Mouse (Mus musculus): ENCODE results near the gene Ovol1.
A peak's percentile ranks its signal among the peaks of the same experiment; 100 is the strongest.

Gene Ovol1

DNA sequence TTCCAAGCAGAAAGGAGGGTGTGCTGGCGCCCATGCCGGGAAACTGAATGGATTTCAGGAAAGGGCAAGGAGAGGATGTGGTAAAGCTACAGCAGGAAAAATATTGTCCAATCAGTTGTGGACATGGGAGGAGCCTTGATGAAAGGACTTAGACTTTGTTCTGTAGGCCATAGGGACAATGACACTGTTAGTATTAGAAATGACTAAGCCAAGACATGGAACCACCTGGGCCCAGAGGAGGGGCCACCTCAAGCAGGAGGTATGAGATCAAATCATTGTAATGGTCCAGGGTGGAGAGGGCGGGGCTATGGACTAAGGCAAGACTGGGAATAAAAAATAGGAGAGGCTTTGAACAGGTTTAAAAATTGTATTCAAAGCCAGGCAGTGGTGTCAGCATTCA lies 41.7 kb downstream of the Ovol1 start:
- no peak for DNase-seq (ENCODE audit: low read depth, low spot score)

DNA sequence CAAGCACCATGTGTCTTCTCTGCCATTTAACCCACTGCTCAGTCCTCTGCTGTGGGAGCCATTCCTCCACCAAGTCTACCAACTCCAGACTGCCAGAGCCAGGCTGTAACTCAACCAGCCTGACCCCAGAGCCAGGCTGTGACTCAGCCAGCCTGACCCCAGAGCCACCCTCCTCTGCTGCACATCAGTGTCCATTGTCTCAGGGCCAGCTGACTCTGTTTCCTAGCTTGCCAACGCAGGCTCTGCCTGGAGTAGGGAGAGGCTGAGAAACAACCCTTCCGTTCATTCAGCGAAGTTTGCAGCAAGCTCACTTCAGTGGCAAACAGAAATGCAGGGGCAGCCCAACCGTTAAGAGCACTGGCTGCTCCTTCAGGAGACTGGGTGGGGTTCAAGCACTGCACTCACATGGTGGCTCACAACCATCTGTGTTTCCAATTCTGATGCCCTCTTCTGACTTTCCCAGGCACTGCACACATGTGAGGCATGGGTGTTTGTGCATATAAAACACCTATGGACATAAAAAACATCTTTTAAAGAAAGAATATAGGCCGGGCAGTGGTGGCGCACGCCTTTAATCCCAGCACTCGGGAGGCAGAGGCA lies 43.4 kb downstream of the Ovol1 start:
- DNase-seq (ENCODE audit: low read depth, low spot score), result no peak

DNA sequence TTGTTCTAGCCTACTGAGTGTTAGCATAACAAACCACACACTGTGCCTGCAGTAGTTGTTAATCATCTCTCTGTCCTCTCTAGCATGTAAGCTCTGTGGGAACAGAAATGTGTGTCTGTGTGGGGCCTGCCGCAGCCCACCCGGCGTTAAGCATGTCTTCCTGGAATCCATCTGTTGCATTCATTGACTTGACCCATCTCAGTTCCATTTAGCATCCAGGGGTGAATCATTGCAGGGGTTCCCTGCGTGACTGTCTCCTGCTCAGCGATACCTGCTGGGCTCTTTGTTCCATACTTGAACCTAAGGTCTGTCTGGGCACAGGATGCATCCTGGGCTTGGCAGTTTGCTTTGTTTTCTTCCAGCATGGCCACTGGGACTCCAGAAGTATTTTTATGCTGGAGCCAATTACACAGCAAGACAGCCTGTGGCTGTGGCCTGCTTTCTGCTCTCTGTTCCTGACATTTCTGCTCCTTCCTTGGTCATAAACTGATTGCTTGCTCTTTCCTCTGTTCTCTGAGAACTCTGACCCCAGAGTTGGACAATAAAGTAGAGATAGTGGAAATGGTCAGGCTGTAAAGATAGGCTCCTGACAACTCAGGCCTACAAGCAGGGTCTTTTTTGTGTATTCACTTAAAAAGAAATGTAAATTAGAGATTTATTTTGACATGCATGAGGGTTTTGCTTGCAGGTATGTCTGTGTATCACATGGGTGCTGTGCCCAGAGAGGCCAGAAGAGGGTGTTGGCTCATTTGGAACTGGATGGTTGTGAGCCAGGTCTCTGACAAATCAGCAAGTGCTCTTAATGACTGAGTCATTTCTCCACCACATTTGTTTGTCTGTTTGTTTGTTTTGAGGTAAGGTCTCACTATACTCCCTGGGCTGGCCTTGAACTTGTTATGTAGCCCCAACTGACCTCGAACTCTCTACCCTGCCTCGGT lies 44.3 kb downstream of the Ovol1 start:
- peak; percentile 54 for DNase-seq (ENCODE audit: low read depth, low spot score)

DNA sequence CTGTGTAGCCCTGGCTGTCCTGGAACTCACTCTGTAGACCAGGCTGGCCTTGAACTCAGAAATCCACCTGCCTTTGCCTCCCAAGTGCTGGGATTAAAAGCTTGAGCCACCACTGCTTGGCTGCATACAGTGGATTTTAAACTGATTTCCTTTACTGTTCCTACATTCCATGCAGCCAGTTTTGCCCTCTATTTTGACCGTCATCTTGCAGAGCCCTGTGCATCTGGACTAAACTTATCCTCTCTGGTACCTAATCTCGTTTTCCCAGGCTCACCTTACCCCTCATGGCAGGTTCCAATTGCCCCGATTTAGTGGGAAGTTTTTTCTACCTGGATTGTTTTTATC lies 47.5 kb downstream of the Ovol1 start:
- DNase-seq (ENCODE audit: low read depth, low spot score), result no peak

DNA sequence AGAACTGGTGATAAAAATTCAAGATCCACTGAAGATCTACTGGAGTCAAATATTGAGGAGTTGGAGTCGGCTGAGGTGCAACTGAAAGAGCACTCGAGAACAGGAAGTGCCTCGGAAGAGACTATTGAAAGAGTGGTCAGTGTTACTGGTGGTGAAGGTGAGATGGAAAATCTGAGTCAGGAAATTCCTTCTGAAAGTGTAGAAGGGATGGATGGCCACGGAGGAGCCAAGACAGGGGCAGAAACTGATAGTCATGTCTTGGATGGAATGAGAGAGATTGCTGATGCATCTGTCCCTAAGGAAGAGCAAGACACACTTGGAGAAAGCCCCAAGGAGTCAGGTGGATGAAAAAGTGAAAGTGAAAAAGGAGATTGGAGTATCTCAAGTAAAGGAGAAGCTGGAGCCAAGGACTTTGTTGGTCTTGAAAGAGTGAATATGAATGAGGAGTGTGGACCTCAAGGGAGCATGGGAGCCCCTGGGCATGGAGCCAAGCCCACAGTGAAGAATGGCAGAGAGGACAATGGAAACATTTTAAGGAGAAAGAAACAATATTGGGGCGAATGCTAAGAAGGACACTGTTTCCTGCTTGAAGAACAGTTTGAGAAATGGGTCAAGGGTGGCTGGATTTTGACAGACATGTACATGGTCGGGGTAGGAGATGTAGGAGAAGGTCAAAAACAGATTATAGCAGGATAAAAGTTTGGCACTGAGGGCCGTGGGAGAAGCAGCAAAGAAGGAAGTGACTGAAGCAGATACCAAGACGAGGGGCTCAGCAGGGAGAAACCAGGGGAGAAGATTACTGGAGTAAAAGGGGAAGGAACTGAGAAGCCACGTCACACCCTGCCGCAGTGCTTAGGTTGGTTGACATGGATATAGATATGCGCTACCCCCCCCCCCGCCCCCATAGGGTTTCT lies 48.1 kb downstream of the Ovol1 start:
- DNase-seq (ENCODE audit: low read depth, low spot score), result peak; percentile 71

DNA sequence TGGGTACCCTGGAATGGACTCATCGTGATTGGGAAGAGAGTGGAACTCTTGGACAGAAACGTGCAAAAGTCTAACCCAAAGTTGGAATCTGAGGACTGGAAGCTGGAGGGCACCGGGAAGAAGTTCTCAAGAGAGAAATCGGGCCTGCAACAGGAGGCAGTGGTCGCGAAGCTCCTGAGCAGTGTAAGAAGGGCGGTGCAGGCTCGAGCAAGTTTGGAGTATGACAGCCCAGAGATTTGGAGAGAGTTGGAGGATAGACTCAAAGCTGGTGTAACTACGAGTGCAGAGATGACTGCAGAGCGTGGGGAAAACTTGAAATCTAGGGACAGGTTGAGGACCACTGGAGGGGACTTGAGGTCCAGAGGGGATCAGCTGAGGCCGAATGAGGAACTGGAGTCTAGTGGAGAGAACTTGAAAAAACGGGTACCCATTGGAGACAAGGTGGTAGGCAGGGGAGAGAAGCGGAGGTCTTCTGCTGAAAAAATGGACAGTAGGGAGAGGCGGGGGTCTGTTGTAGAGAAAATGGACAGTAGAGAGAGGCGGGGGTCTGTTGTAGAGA lies 49.3 kb downstream of the Ovol1 start:
- DNase-seq (ENCODE audit: low read depth, low spot score), result no peak

DNA sequence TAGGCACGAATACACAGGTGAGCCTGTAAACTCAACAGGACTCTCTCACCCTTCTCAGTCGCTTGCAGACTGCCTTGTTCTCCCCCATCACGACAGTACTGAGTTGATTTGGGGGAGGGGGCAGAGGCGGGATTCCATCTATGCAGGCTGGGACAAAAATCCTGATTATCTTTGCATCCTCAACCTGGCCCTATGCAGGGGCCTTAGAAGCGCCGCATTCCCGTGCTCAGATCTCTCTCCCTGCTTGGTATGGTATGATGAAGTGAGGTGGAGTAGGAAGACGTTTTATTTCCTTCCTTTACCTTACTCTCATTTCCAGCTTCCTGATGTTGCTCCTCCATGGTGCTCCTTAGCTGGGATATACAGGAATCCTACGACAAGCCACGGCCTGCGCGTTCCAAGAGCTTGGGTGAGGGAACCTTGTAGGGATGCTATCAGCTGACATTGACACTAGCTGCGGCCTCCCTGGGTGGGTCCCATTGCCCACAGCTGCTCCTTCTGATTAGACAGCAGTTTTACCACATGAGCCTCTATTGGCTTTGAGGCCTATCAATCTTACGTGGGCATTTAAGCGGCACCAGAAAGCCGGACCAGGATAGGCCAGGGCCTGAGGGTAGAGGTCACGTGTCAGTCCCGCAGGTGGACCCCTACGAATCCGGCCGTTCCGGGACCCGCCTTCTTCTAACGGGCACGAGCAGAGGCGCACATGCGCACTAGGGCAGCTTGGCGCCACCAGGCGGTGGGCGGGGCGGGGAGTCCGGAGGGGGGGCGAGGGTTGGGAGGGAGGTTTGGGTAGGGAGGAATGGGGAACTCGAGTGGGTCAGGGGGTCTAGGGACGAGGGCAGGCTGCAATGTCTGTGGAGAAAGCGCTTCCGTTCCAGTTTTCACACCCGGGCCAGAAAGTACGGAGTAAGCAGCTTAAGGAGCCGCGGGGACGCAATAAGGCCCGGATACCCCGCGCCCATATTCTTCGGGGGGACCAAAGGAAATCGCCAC lies 50.1 kb downstream of the Ovol1 start, which contains the start of gene Snx32:
TSS of gene Snx32 (minus strand) at position 508 of the 996 bp plus-strand sequence.
- DNase-seq (ENCODE audit: low read depth, low spot score), result peak; percentile 99

DNA sequence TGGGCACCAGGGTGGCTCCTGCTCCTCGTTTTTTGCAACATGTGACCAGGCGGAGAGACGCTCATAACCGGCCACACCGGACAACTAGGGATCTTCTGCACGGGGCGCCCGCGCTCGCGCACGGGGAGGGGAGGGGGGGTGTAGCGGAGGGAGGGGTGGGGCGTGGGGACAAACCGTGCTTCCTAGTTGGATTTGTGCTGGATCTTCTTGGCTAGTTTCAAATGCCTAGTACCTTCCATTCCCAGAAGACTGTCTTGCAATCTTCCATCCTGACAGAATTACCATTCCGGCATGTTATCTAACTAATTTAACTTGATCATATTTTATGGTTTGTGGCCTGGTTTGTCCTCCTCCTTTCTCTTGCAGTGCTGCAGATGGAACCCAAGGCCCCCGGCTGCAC lies 56.8 kb downstream of the Ovol1 start, which contains the start of gene 1700020D05Rik:
TSS of gene 1700020D05Rik (minus strand) at position 101 of the 400 bp plus-strand sequence.
- DNase-seq (ENCODE audit: low read depth, low spot score), result no peak

DNA sequence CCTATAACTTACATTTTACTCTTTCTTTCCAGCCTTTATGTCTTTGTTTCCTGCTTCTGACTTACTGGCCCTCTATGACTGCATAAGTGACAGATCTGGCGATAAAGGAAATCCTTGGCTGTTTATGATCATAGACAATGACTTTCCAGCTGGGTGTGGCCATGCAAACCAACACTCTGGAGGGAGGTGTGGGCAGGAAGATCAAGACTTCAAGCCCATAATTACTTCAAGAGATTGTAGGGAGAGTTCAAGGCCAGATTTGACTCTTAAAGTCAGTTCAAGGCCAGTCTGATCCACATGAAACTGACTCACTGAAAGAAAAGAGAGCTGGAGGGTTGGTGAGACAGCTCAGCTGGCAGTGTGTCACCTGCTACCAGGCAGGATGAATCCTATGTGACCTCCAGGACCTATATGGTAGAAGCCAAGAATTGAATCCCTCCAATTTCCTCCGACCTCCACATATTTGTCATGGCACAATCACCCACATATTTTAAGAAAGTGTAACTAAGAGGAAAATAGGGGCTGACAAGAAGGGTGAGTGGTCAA lies 60.0 kb downstream of the Ovol1 start:
- no peak for DNase-seq (ENCODE audit: low read depth, low spot score)

Measured in A20 (cell line).